Mouse (Mus musculus) kidney, embryonic 14.5 days (tissue): ENCODE data around the gene Atp9a. TPM values are rescaled to one million over a fixed set of nuclear protein-coding genes. Genes with fewer than 3 reads are reported as not detected.

Experiments used
- ATAC-seq: fragments of 200-750 bp; cut with Nextera tagmentation; 2 replicates; pipeline ENCODE4 v1.8.0; 2017; ENCODE audit warnings: moderate number of reproducible peaks, mild to moderate bottlenecking, moderate TSS enrichment, moderate library complexity; ENCODE audit not compliant: low FRiP score, low TSS enrichment
- H3K27ac ChIP-seq: fragments of 300-500 bp; sonication (generic); 2 replicates; pipeline ENCODE4 v1.5.1; 2014; ENCODE audit warnings: low read depth, mild to moderate bottlenecking, low read length, moderate library complexity, mixed read lengths
- H3K27me3 ChIP-seq: fragments of 300-500 bp; sonication (generic); 2 replicates; pipeline ENCODE4 v1.6.1; 2014; ENCODE audit warnings: mild to moderate bottlenecking, low read length; ENCODE audit not compliant: control insufficient read depth, insufficient read depth
- H3K36me3 ChIP-seq: fragments of 300-500 bp; sonication (generic); 2 replicates; pipeline ENCODE4 v1.6.1; 2014; ENCODE audit warnings: low read length, mixed read lengths; ENCODE audit not compliant: control insufficient read depth, insufficient read depth
- H3K4me1 ChIP-seq: fragments of 300-500 bp; sonication (generic); 2 replicates; pipeline ENCODE4 v1.6.1; 2014; ENCODE audit warnings: low read length, mixed read lengths; ENCODE audit not compliant: control insufficient read depth, insufficient read depth
- H3K4me2 ChIP-seq: fragments of 300-500 bp; sonication (generic); replicated peaks from 2 replicates; pipeline ENCODE4 v1.6.1; 2014; ENCODE audit warnings: low read depth, mild to moderate bottlenecking, low read length
- H3K4me3 ChIP-seq: fragments of 300-500 bp; sonication (generic); 2 replicates; pipeline ENCODE4 v1.5.1; 2014; ENCODE audit warnings: mild to moderate bottlenecking, low read length
- H3K9ac ChIP-seq: fragments of 300-500 bp; sonication (generic); 2 replicates; pipeline ENCODE4 v1.6.1; 2014; ENCODE audit warnings: low read depth, mild to moderate bottlenecking, low read length, moderate library complexity
- H3K9me3 ChIP-seq: fragments of 300-500 bp; sonication (generic); 2 replicates; pipeline ENCODE4 v1.6.1; 2016; ENCODE audit warnings: low read length; ENCODE audit not compliant: control insufficient read depth
- WGBS: fragments of 180-500 bp; shearing (Covaris S2); extraction: QIAGEN DNeasy Blood & Tissue Kit; methylation state at CpG from one replicate; pipeline ENCODE4 v1.1.7; 2014; 5-methylcytosine and 5-hydroxymethylcytosine counted together
- polyA plus RNA-seq: library from polyadenylated mRNA; unstranded; fragments of >200 nt; fragmentation: Nextera tagmentation; extraction: Ambion mirVana; gene quantifications from 2 replicates; pipeline ENCODE4 v1.2.1, GENCODE M21; 2014

The Atp9a gene
- polyA plus RNA-seq, 1 experiment from 2014 or later, result 8.0 TPM

DNA sequence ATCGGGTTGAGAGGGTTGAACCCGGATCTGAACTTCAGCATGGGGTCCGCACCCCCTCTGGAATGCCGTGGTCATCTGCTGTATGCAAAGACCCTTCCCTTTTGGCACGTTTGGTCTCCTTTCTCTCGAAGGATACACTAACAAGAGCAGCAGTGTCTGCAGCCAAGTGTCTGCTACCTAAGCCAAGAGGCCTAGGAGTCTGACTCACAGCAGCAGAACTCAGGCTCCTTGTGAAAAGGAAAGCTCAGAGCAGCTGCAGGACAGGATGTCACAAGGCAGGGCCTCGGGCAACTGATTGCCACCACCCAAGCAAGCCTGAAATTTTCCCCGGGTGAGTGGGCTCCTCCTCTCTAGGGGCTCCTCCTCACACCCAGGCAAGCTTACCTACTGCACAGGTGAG, 94.0 kb downstream of the Atp9a start:
- 80% methylated on average over 8 of the region's 8 CpGs for WGBS
- no peaks in the 10 kb centered on the region; the same call in 1 of the 2 replicates for H3K36me3 ChIP-seq

DNA sequence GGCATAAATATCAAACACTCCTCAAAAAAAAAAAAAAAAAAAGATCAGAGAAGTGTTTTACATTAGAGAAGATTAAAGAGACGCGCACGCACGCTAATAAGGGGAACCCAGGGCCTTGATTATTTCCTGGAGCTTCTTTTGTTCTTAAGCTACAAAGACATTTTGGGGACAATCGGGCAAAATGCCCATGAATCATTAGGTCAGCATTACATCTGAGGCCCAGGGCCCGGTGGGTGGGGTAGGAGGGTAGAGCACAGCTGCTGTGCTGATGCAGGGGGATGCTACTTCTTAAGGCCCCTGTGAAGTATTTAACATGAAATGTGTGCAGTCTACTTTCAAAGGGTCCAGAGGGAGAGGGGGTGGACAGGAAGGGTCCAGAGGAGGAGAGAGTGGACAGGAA, 97.4 kb downstream of the Atp9a start:
- Histone ChIP-seq H3K9me3 (no peaks in the 10 kb centered on the region), H3K9ac (no peak overlapping the region), H3K36me3 (no peaks in the 10 kb centered on the region; the same call in 1 of the 2 replicates), H3K27ac (no peak overlapping the region), H3K4me2 (no peak overlapping the region), H3K4me1 (no peaks in the 10 kb centered on the region), H3K4me3 (no peak overlapping the region), H3K27me3 (no peaks in the 10 kb centered on the region)
- ATAC-seq, result no peak
- 82% methylated on average over 6 of the region's 6 CpGs for WGBS

More for the DNA sequence above, 94.0 kb downstream of the Atp9a start:
- H3K9me3 ChIP-seq, result no peaks in the 10 kb centered on the region
- ATAC-seq, result no peak
- no peaks in the 10 kb centered on the region for H3K27me3 ChIP-seq
- H3K27ac ChIP-seq, result no peak overlapping the region
- no peak overlapping the region for H3K4me2 ChIP-seq
- H3K4me1 ChIP-seq, result no peaks in the 10 kb centered on the region
- H3K4me3 ChIP-seq, result no peak overlapping the region
- no peak overlapping the region for H3K9ac ChIP-seq

DNA sequence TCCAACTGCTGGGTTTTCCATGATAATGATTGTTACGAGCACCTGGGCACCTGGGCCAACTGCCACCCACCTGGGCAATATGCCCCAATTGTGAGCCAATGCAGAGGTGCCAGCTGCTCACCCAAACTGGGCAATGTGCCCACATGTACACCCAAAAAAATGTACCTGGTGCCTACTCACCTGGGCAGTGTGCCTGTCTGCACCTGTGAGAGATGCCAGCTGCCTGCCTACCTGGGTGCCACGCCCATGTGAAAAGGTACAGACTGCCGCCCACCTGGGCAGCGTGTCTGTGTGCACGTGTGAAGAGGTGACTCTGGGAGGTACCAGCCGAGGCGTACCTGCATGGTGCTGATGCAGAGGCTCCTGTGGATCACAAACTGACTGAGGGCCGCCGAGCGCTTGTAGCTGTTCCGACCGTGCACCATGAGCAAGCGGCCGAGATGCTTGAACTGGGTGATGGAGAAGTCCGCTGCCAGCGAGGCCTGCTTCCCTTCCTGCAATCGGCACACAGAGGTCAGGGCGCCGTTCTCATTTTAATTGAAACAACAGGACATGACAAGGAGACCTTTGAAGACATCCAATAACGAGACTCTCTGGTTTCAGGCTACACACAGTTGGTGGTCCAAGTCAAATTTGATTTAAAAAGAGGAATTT, 98.6 kb downstream of the Atp9a start:
- no peak overlapping the region for H3K27ac ChIP-seq
- H3K9ac ChIP-seq, result no peak overlapping the region
- no peaks in the 10 kb centered on the region for H3K4me1 ChIP-seq
- H3K4me3 ChIP-seq, result no peak overlapping the region
- H3K4me2 ChIP-seq, result no peak overlapping the region
- H3K27me3 ChIP-seq, result no peaks in the 10 kb centered on the region
- no peaks in the 10 kb centered on the region; the same call in 1 of the 2 replicates for H3K36me3 ChIP-seq
- WGBS, result 70% methylated on average over 20 of the region's 20 CpGs
- ATAC-seq, result no peak
- H3K9me3 ChIP-seq, result no peaks in the 10 kb centered on the region

DNA sequence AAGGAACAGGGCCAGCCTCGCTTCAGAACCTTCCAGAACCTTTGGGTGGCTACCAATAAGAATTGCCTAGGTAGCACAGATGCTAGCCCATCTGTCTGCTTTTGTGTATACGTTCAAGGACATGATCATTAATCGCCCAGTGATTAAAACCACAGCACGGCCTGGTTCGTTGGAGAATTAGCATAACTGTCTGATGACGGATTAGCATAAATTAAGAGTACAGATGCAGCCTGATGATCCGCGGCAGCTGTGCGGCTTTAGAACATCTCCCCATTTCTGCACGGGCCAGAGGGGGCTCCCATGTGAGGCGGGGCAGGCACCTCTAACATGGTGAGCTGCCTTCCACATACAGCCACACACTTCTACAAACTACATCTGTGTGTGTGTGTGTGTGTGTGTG, 100.0 kb downstream of the Atp9a start:
- no peak overlapping the region for H3K4me3 ChIP-seq
- no peaks in the 10 kb centered on the region for H3K36me3 ChIP-seq
- ATAC-seq, result no peak
- H3K4me1 ChIP-seq, result no peaks in the 10 kb centered on the region
- 75% methylated on average over 11 of the region's 11 CpGs for WGBS
- no peak overlapping the region for H3K27ac ChIP-seq
- no peak overlapping the region for H3K9ac ChIP-seq
- no peaks in the 10 kb centered on the region for H3K9me3 ChIP-seq
- H3K4me2 ChIP-seq, result no peak overlapping the region
- no peaks in the 10 kb centered on the region for H3K27me3 ChIP-seq

DNA sequence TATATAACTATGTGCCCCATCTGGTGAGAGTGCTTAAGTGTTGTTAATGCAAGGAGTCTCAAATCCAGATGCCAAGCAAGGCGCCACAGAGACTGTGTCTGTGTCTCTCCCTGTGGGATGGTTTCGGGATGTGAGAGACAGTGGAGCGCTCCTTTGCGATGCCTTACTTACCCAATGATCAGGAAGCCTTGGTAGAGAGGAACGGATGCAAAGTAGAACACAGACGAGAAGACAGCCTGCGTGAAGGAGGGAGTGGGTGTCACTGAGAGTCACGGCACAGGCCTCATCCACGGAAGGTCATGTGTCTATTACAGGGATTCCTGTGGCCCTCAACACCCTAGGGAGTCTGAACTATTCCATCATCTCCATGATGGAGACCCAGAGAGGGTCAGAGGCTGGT, 101.7 kb downstream of the Atp9a start:
- Histone ChIP-seq H3K4me1 (no peaks in the 10 kb centered on the region), H3K27ac (no peak overlapping the region), H3K27me3 (no peaks in the 10 kb centered on the region; the same call in 1 of the 2 replicates), H3K4me3 (no peak overlapping the region), H3K4me2 (no peak overlapping the region), H3K9me3 (no peaks in the 10 kb centered on the region), H3K9ac (no peak overlapping the region), H3K36me3 (no peaks in the 10 kb centered on the region)
- WGBS, result 92% methylated on average over 9 of the region's 9 CpGs
- ATAC-seq, result no peak

DNA sequence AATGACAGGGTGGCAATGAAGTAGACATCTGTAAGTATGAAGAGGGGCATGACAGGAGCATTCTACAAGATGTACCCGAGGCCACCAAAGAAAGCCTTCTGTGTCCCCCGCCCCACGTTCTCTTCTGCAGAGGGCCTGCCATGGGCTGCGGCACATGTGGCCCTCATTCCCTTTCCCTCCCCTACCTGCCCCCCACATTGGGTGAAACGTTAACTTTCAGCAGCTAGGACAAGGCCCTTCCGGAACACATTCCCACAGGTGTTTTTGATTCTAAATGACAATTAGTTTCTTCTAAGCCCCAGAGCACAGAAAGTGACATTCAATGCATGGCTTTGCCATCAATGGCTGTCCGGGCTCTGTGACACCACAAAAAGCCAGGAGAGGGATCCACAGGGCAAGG, 107.3 kb downstream of the Atp9a start:
- Histone ChIP-seq H3K4me2 (no peak overlapping the region), H3K9ac (no peak overlapping the region), H3K9me3 (no peaks in the 10 kb centered on the region), H3K36me3 (no peaks in the 10 kb centered on the region), H3K4me3 (no peak overlapping the region), H3K4me1 (peaks cover 8% of the 10 kb centered on the region), H3K27ac (no peak overlapping the region), H3K27me3 (no peaks in the 10 kb centered on the region; the same call in 1 of the 2 replicates)
- 82% methylated on average over 7 of the region's 7 CpGs for WGBS
- no peak for ATAC-seq

DNA sequence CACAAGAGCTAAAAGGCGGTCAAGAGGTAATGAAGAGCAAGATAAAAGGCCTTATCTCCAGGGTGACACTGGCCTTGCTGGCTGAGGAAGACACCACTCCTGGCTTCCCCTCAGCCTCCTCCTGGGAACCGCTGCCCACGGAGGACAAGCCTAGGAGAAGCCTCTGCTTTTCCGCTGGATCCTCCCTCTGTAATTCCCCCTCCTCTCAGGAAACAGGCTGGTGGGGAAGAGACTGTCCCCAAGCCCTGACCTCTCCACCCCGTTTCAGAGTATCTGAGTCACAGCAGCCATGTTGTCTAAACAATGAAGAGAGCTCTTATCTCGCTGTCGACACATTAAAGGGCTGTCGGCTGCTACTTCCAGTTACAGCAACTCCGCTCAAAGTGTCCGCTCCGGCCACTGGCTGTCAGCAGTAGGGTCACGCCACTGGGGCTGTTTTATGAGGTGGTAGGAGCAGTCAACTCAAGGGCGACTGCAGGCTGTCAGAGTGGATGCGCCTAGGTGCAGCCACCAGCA, 108.8 kb downstream of the Atp9a start:
- no peak overlapping the region for H3K27ac ChIP-seq
- no peaks in the 10 kb centered on the region for H3K9me3 ChIP-seq
- peaks cover 8% of the 10 kb centered on the region for H3K4me1 ChIP-seq
- H3K36me3 ChIP-seq, result no peaks in the 10 kb centered on the region
- no peak overlapping the region; the same call in 1 of the 2 replicates for H3K9ac ChIP-seq
- ATAC-seq, result peak; percentile 32; the same call in 1 of the 2 replicates
- H3K4me3 ChIP-seq, result no peak overlapping the region
- no peaks in the 10 kb centered on the region; the same call in 1 of the 2 replicates for H3K27me3 ChIP-seq
- 15% methylated on average over 14 of the region's 14 CpGs for WGBS
- H3K4me2 ChIP-seq, result no peak overlapping the region

DNA sequence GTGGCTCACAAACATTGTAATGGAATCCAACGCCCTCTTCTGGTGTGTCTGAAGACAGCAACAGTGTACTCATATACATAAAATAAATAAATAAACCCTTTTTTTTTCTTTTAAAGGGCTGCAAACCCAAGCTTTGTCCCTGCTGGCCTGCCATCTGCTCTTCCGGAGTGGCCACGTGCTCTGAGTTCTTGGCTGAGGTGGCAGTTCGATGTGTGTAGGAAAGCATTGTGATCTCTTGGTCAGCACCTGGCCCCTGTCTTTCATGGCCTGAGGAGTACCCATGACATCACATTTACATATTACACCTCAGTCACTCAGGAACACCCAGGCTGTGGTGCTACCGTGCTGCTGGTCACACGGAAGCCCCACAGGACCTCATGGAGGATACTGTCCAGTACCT, 109.7 kb downstream of the Atp9a start:
- WGBS, result 81% methylated on average over 6 of the region's 6 CpGs
- H3K4me2 ChIP-seq, result no peak overlapping the region
- H3K9ac ChIP-seq, result no peak overlapping the region
- no peaks in the 10 kb centered on the region; the same call in 1 of the 2 replicates for H3K27me3 ChIP-seq
- no peak overlapping the region for H3K4me3 ChIP-seq
- no peaks in the 10 kb centered on the region for H3K9me3 ChIP-seq
- no peak for ATAC-seq
- H3K27ac ChIP-seq, result no peak overlapping the region
- H3K36me3 ChIP-seq, result no peaks in the 10 kb centered on the region
- H3K4me1 ChIP-seq, result peaks cover 8% of the 10 kb centered on the region

DNA sequence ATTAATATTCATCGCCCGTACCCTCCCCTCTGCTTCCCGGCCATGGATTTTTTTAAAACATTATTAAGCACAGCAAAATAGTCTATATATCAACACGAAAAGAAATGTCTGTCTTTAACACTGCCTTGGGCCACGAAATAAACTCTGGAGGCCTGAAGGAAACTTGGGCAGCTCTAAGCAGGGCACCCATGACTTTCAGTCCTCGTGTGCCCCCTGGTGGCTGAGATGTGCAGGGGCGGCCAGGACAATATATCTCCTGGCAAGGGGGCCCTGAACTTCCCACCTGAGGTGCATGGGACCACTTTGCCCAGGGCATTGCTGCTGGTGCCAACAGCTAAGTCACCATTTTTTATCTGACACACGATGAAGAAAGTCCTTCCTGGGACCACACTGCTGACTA, 113.4 kb downstream of the Atp9a start:
- peak; percentile 70; the same call in 1 of the 2 replicates for ATAC-seq
- Histone ChIP-seq H3K9me3 (no peaks in the 10 kb centered on the region; the same call in 1 of the 2 replicates), H3K27me3 (no peaks in the 10 kb centered on the region), H3K4me3 (no peak overlapping the region), H3K4me2 (no peak overlapping the region), H3K4me1 (peaks cover 7% of the 10 kb centered on the region), H3K27ac (no peak overlapping the region), H3K36me3 (no peaks in the 10 kb centered on the region), H3K9ac (no peak overlapping the region)
- 25% methylated on average over 8 of the region's 8 CpGs for WGBS
